Mouse (Mus musculus) lung, embryonic 16.5 days (tissue): ENCODE measurements around the gene Wdfy3. TPM values are rescaled to one million over a fixed set of nuclear protein-coding genes. Genes with fewer than 3 reads are reported as not detected.

ENCODE experiments used
- ATAC-seq: fragments of 200-750 bp; cut with Nextera tagmentation; 2 replicates; pipeline ENCODE4 v1.8.0; 2017; ENCODE audit warnings: low read depth, mild to moderate bottlenecking, moderate library complexity
- H3K27ac ChIP-seq: fragments of 300-500 bp; sonication (generic); 2 replicates; pipeline ENCODE4 v1.5.1; 2014; ENCODE audit warnings: mild to moderate bottlenecking, control low read depth, low read length
- H3K27me3 ChIP-seq: fragments of 300-500 bp; sonication (generic); 2 replicates; pipeline ENCODE4 v1.6.1; 2014; ENCODE audit warnings: low read depth, low read length, mixed read lengths; ENCODE audit not compliant: control insufficient read depth, insufficient read depth
- H3K36me3 ChIP-seq: fragments of 300-500 bp; sonication (generic); 2 replicates; pipeline ENCODE4 v1.6.1; 2014; ENCODE audit warnings: low read length; ENCODE audit not compliant: control insufficient read depth, insufficient read depth
- H3K4me1 ChIP-seq: fragments of 300-500 bp; sonication (generic); replicated peaks from 2 replicates; pipeline ENCODE4 v1.6.1; 2014; ENCODE audit warnings: low read length, mixed read lengths; ENCODE audit not compliant: control insufficient read depth, insufficient read depth
- H3K4me2 ChIP-seq: fragments of 300-500 bp; sonication (generic); 2 replicates; pipeline ENCODE4 v1.6.1; 2014; ENCODE audit warnings: low read depth, low read length, control low read depth
- H3K4me3 ChIP-seq: fragments of 300-500 bp; sonication (generic); 2 replicates; pipeline ENCODE4 v1.5.1; 2014; ENCODE audit warnings: mild to moderate bottlenecking, low read length, control low read depth
- H3K9ac ChIP-seq: fragments of 300-500 bp; sonication (generic); 2 replicates; pipeline ENCODE4 v1.6.1; 2014; ENCODE audit warnings: low read length, control low read depth
- H3K9me3 ChIP-seq: fragments of 300-500 bp; sonication (generic); 2 replicates; pipeline ENCODE4 v1.6.1; 2016; ENCODE audit warnings: low read length; ENCODE audit not compliant: control insufficient read depth
- WGBS: fragments of 180-500 bp; shearing (Covaris S2); extraction: QIAGEN DNeasy Blood & Tissue Kit; methylation state at CpG from one replicate; pipeline ENCODE4 v1.1.7; 2014; 5-methylcytosine and 5-hydroxymethylcytosine counted together
- polyA plus RNA-seq: library from polyadenylated mRNA; unstranded; fragments of >200 nt; fragmentation: Nextera tagmentation; extraction: Ambion mirVana; gene quantifications from 2 replicates; pipeline ENCODE4 v1.2.1, GENCODE M21; 2015

Wdfy3 gene
- polyA plus RNA-seq, 1 experiment from 2014 or later, result 12.6 TPM

DNA sequence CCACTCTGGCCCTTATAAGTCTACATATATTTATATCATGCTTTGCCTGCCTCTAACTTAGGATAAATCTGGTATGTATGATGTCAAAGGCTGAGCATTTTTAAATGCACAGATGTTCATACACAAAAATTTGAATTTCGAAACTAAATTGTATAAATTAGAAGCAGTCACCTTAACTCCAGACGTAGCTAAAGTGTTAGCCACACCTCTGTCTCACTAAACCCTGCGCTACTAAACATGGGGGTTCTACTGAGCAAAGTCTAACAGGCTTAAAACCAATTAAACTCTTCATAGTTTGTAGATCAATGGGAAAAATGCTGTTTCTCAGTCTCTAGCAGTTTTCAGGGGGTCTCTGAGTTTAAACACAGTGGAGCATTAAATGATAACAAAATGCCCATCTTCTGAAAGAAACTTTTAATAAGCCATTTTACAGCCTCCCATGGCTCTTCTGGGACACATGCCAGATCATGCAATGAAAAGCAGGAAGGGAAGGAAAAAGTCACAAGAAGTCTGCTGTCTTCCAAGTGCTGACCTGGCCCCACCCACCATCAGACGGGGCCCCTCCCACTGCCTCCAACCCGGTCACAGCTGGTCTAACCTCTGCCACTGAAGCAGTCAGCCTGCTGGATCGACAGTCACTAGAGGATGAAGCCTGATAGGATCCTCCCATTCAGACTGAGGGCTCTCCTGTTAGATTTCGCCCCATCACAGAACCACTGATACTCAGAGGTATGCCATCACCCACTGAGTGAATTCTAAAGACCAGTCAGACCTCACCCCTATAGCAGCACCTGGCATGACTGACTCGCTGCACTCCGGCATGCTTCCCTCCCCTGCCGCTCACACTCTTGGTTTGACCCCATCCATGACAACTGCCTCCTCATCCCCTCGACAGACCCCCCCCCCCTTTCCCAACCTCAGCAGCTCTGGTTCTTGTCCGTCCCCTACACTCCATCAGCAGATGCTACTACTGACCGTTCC, 23.8 kb downstream of the Wdfy3 start:
- peaks cover 6% of the 10 kb centered on the region; the same call in 1 of the 2 replicates for H3K36me3 ChIP-seq
- H3K4me2 ChIP-seq, result no peak overlapping the region
- WGBS, result 62% methylated on average over 13 of the region's 13 CpGs
- H3K27ac ChIP-seq, result no peak overlapping the region
- H3K4me1 ChIP-seq, result peaks cover 17% of the 10 kb centered on the region
- no peaks in the 10 kb centered on the region for H3K27me3 ChIP-seq
- ATAC-seq, result peak; percentile 68
- no peak overlapping the region for H3K9ac ChIP-seq
- peaks cover 4% of the 10 kb centered on the region; the same call in 1 of the 2 replicates for H3K9me3 ChIP-seq
- no peak overlapping the region for H3K4me3 ChIP-seq

- H3K4me2 ChIP-seq, result no peak overlapping the region
- no peaks in the 10 kb centered on the region for H3K27me3 ChIP-seq
- H3K36me3 ChIP-seq, result peaks cover 8% of the 10 kb centered on the region
- H3K27ac ChIP-seq, result no peak overlapping the region
- H3K9me3 ChIP-seq, result peaks cover 4% of the 10 kb centered on the region; the same call in 1 of the 2 replicates
- peak; percentile 56; the same call in 1 of the 2 replicates for ATAC-seq
- H3K4me3 ChIP-seq, result no peak overlapping the region
- H3K9ac ChIP-seq, result no peak overlapping the region
- 46% methylated on average over 8 of the region's 8 CpGs for WGBS
- H3K4me1 ChIP-seq, result peaks cover 17% of the 10 kb centered on the region
Observed at GRCm38 (mm10) chr5:102045177-102045576, 24.5 kb downstream of the Wdfy3 start.

DNA sequence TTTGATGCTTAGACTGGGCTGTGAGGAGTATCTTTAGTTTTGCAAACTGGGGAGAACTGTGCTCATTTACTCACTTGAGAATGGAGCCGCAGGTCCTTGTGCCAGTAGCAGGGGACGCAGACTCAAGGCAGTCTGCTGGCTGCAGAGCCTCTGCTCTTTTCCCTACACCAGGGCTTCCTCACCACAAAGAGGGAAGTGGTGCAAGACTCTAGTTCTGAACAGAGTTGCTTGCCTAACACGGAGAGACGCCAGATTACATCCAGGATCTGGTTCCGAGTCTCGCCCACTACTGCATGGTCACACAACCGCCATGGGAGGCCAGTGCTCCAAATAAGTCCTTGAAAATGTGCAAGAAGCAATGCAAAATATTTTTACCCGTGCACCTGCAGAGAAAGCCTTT, 36.4 kb downstream of the Wdfy3 start:
- no peak overlapping the region for H3K4me2 ChIP-seq
- 0 out of 2 replicates have a peak, but pooled peaks cover 2% of the 10 kb centered on the region for H3K9me3 ChIP-seq
- no peak for ATAC-seq
- no peak overlapping the region for H3K4me3 ChIP-seq
- 91% methylated on average over 8 of the region's 8 CpGs for WGBS
- H3K4me1 ChIP-seq, result no peaks in the 10 kb centered on the region
- H3K27ac ChIP-seq, result no peak overlapping the region
- H3K27me3 ChIP-seq, result no peaks in the 10 kb centered on the region
- H3K9ac ChIP-seq, result no peak overlapping the region
- peaks cover 46% of the 10 kb centered on the region for H3K36me3 ChIP-seq

- no peak for ATAC-seq
- no peak overlapping the region for H3K27ac ChIP-seq
- H3K9me3 ChIP-seq, result 0 out of 2 replicates have a peak, but pooled peaks cover 2% of the 10 kb centered on the region
- H3K4me3 ChIP-seq, result no peak overlapping the region
- WGBS, result 86% methylated on average over 22 of the region's 22 CpGs
- no peaks in the 10 kb centered on the region for H3K27me3 ChIP-seq
- no peak overlapping the region for H3K4me2 ChIP-seq
- H3K9ac ChIP-seq, result no peak overlapping the region
- H3K36me3 ChIP-seq, result peaks cover 43% of the 10 kb centered on the region
- H3K4me1 ChIP-seq, result no peaks in the 10 kb centered on the region
Observed at GRCm38 (mm10) chr5:102032594-102033240, 37.0 kb downstream of the Wdfy3 start.

DNA sequence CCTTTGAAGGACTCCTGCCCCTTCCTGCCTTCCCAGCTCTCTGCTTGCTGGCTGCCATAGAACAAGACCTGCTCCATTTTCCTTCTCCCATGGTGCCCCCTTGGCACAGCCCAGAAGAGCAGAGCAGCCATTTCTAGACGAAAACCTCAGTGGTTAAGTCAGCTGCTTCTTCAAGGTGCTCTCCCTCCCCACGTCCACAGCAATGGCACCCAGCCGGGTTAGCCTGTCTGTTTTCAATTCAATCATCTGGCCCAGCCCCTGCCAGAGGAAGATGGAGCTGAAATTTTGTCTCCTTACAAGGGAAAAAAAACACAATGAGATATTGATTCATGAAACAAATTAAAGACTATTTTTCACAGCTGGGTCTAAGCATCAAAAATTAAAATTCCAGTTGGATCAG, 37.5 kb downstream of the Wdfy3 start:
- H3K4me3 ChIP-seq, result no peak overlapping the region
- H3K9ac ChIP-seq, result no peak overlapping the region
- H3K27me3 ChIP-seq, result no peaks in the 10 kb centered on the region
- H3K27ac ChIP-seq, result no peak overlapping the region
- peaks cover 46% of the 10 kb centered on the region for H3K36me3 ChIP-seq
- no peak for ATAC-seq
- WGBS, result 85% methylated on average over 3 of the region's 3 CpGs
- H3K4me2 ChIP-seq, result no peak overlapping the region
- H3K9me3 ChIP-seq, result 0 out of 2 replicates have a peak, but pooled peaks cover 2% of the 10 kb centered on the region
- no peaks in the 10 kb centered on the region for H3K4me1 ChIP-seq

DNA sequence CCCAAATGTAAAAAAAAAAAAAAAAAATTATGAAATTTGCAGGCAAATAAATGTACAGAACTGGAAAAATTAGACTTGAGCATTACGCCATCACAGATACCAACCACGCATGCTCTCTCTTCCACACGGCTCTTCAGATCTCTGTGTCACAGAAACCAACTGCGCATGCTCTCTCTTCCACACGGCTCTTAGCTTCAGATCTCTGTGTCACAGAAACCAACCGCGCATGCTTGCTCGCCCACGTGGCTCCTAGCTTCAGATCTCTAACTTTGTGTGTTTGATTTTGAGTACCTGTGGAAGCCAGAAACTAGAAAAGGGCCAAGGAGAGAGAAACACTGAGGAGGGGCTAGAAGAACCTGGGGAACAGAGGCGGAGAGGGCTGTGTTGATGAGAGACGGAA, 46.3 kb downstream of the Wdfy3 start:
- Histone ChIP-seq H3K4me2 (no peak overlapping the region), H3K36me3 (peaks cover 13% of the 10 kb centered on the region), H3K27ac (no peak overlapping the region), H3K9ac (no peak overlapping the region), H3K4me3 (no peak overlapping the region), H3K9me3 (no peaks in the 10 kb centered on the region), H3K4me1 (no peaks in the 10 kb centered on the region), H3K27me3 (no peaks in the 10 kb centered on the region)
- whole genome bisulfite sequencing, result 94% methylated on average over 11 of the region's 11 CpGs
- no peak for ATAC-seq

DNA sequence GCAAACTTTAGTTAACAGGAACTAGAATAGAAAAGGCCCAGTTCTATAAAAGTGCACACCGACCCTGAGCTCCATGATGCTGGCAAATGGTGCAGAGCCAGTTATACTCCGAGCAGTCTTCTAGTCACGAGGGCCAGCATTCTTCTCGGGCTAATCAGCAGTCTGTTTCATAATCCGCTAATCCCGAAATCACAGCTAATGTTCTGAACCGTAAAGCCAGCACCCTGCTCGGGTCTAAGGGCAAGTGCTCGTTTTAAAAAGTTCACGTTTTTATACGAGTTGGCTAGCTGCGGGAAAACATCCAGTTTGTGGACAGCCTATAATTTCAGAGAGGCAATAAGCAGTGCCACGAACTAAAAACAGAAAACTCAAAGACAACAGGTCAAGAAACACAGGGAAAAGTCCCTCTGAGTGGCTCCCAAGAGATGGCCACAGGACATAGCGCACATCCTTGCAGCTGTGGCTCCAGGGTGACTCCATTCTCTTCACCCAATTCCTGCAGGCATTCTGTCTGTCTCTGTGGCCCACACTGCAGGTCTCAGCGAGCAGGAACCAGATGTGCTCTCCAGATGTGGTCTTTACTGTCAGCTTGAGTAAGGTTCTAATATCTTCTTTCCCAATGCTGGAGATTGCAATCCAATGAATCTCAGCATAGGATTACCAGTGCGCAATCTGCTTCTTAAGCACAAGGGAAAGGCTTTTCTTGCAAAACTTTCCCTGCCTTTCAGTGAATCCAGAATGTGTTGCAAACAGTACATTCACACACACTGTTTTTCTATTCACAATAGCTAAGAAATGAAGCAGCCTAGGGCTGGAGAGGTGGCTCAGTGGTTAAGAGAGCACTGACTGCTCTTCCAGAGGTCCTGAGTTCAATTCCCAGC, 47.5 kb downstream of the Wdfy3 start:
- Histone ChIP-seq H3K4me3 (no peak overlapping the region), H3K27me3 (no peaks in the 10 kb centered on the region), H3K9ac (no peak overlapping the region), H3K36me3 (peaks cover 10% of the 10 kb centered on the region), H3K27ac (no peak overlapping the region), H3K4me1 (no peaks in the 10 kb centered on the region), H3K4me2 (no peak overlapping the region), H3K9me3 (no peaks in the 10 kb centered on the region)
- ATAC-seq, result no peak
- 90% methylated on average over 16 of the region's 16 CpGs for WGBS

GRCm38 (mm10) chr5:102014235-102014634, 55.5 kb downstream of the Wdfy3 start:
- Histone ChIP-seq H3K9me3 (no peaks in the 10 kb centered on the region), H3K9ac (no peak overlapping the region), H3K36me3 (0 out of 2 replicates have a peak, but pooled peaks cover 6% of the 10 kb centered on the region), H3K27ac (no peak overlapping the region), H3K27me3 (no peaks in the 10 kb centered on the region), H3K4me2 (no peak overlapping the region), H3K4me3 (no peak overlapping the region), H3K4me1 (no peaks in the 10 kb centered on the region)
- 0 out of 2 replicates have a peak, but pooled peaks have one; percentile 49 for ATAC-seq
- WGBS, result 78% methylated on average over 8 of the region's 8 CpGs
